Mouse (Mus musculus) frontal cortex, adult (tissue): Measurements from ENCODE around the gene Cryz.
A peak's percentile ranks its signal among the peaks of the same experiment; 100 is the strongest.

Experiments
- ATAC-seq: cut with Nextera tagmentation; 2 replicates; pipeline ENCODE4 v1.9.2; 2017; ENCODE audit warnings: mild to moderate bottlenecking, moderate library complexity, mixed read lengths; ENCODE audit not compliant: low TSS enrichment

Cryz gene

DNA sequence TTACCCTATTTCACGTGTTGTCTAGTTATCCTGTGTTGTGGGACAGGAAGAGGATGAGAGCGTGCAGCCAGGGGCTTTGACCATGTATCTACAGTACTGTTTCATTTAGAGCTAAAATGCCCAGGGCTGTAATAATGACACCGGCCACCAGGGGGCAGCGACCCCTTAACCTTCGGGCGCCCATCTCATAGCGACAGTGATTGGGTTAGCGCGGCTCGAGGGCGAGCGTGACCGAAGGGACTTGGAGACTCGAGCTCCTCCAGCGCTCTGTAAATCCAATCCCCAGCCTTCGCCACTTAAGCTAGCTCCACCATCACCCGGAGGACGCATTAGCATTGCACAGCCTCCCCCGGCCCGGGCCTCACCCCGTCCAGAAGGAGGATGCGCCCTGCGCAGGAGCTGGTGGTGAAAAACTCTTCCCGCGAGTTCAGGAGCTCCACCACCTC, at the start of gene Cryz:
Gene Cryz (plus strand): TSS at position 224 of the 446 bp plus-strand sequence.
- ATAC-seq: peak; percentile 80

DNA sequence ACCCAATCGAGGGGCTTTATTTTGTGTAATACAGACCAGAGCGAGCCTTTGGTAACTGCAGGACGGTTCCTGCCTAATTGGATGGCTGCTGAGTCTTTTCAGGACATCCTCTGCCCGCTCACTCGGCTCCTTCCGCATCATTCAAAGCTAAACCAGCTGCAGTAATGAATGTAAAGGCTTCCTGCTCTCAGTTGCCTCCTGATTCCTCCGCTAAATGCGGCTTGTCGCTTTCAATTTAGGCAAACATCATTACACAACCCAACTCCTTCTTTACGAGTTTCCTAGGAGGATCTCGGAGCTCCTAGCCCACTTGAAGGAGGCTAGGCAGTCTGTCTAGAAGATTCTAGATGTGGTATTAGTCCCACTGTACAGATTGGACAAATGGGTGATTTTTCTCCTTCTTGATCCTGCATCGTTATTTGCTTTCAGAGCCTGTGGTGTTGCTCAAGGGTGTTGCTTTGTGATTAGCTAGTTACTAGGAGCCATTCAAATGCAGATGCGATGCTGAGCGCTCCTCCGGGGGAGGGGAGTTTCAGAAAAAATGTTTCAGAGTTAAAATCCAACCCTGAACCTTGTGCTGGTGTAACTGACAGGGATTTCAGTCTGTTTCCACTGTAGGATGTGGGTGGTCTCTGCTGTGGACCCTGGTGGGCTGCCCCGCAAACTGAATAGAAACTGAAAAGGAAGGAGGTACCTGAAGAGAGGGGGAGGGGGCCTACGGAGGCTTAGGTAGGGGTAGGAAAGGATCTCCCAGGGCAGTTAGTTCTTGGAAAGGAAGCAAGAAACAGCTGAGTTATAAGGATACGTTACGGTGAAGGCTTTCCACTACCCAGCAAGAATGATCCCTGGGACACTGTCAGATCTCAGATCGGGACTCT, 48.7 kb upstream of the Cryz start:
- ATAC-seq: peak; percentile 70

DNA sequence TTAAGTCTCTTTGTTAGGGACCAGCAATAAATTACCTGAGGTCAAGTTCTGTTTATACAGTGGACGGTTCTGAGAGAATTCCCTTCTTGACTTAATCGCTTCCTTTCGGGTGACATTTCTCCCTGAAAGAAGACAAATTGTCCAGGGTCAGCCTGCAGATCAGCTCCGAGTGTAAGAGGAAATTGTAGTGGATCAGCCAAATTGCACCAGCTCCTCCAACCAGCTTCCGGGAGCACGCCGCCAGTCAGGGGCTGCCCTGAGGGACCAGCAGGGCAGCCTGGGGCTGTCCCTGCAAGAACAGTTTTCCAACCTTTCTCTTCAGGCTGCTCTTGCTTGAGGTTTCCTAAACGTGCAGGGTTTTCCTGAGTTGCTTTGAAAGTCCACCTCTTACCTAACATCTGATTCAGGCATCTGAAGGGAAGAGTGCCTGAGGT, 47.6 kb upstream of the Cryz start:
- no peak for ATAC-seq

GRCm38 (mm10) chr3:154550326-154551034, 46.0 kb upstream of the Cryz start:
- ATAC-seq: no peak

DNA sequence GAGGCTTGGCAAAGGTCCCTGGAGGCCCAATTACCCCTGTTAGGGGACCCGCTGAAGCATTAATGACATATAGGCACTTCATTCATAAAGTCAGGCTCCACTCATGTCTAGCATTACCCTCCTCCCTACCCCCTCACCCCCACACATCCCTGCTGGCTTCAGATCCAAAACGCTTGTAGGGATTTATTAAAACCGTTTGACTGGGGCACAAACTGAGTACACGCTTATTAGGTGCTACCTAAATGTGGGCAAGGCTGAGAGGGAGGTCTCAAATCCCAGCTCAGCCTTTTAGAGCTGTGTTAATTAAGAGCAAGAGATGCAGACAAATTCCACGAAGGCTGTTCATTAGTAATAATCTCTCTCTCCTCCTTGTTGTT, 45.5 kb upstream of the Cryz start:
- ATAC-seq: no peak

- ATAC-seq: no peak
These were observed 34.3 kb upstream of the Cryz start for GRCm38 (mm10) chr3:154562192-154562591.

DNA sequence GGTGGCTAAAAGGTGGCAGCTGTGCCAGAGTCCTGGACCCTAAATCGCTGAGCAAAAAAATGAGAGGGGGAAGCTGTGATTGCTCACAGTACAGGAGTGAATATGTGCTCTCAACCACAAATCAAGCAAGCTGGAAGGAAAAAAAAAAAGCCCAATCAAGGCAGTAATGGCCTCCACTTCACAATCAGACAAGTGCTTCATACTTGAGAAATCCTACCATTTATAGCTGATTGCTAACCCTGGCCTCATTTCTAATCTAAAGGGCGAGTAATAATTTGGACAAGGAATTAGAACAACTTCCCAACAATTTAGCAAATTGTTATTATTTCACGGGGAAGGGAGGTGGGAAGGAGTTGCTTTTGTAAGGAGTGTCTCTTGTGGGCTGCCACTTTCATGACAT, 31.1 kb upstream of the Cryz start:
- ATAC-seq: no peak

GRCm38 (mm10) chr3:154570029-154570575, 26.4 kb upstream of the Cryz start:
- ATAC-seq: no peak

DNA sequence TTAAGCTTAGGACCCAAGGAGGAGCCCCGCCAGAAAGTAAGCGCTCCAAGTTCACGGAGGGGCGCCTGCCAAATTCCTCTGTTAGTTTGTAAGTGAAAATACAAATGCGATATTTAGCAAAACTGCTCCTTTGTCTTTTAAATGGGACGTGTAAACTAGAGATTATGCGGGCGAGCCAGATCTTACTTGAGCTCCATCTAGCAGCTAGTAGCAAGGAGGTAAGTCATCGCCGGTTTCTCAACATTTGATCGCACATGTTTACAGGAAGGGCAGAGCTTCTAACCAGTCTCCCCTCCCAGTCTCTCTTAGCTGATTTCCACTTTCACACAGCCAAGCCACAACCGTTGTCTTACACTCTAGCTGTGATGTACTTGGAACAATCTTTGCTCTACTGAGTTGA, 25.7 kb upstream of the Cryz start:
- ATAC-seq: no peak

- ATAC-seq: peak; percentile 93
These were observed 24.1 kb upstream of the Cryz start for GRCm38 (mm10) chr3:154572341-154572972.

DNA sequence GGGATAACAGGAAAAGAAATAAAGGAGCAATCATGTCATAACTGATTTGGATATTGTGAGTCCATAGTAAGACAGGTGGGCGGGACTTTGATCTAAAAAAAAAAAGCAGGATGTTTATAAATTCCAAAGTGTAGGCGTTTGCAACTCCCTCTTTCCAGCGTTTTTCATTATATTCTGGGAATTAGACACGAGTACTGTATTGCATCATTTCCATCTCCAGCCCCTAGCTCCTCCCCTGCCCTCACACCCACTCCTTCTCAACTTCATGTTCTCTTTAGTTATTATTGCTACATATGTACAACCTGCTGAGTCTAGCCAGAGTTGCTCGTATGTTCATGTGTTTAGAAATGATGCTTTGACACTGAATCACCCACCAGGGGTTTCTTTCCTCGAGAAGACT, 22.8 kb upstream of the Cryz start:
- no peak for ATAC-seq

- ATAC-seq: no peak; the same call in 1 of the 2 replicates
These were observed 18.6 kb upstream of the Cryz start for GRCm38 (mm10) chr3:154577895-154578294.

DNA sequence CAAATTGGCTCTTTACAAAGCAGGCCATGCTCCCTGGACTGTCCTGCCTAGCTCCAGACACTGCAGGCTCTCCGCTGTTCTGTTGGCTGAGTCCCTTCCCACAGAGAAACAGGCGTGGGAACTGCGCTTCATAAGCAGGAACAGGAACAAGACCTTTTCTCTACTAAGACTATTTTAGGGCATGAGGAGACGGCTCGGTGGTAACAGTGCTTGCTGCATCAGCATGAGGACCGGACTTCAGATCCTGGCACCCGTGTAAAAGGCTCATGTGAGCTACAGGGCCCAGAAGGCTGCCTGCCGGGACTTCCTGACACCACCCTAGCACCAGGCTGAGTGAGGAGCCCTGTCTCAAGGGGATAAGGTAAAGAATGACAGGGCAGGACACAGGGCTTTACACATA, 12.2 kb upstream of the Cryz start:
- peak; percentile 50 for ATAC-seq

DNA sequence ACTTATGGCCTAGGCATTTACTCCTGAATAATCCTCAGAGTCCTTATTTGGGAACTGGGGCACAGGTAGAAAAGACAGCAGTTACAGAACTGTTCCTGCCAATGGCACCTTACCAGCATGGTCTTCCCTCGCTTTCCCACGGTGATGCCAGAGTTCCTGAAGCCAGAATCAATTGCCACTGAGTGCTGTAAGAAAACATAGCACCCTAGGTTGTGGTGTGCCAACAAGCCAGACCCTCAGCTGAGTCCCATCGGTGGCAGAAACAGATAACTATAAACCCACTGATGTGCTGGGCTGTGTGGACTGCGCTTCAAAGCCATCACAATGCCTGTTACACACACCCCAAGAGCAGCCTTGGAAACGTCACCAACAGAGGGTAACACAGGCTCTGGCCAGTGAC, 5.5 kb upstream of the Cryz start:
- no peak for ATAC-seq

GRCm38 (mm10) chr3:154591621-154592020, 4.9 kb upstream of the Cryz start:
- no peak for ATAC-seq

DNA sequence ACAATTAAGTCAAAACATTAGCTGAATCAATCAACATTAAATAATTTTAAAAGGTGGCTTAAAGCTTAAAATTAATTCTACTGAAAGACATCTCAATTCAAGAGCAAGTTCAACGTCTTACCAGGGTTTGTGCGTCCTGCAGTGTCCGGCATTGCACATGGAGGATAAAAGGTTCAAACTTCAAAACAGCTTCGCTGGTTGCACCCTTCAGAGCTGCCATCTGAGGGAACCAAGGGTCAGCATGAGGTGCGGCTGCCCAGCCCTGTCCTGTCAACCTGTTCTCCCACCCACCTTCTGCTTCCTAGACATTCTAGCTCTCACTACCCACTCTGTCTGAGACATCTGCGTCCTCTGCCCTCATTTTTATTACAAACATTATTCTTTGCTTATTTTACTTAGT, 2.9 kb upstream of the Cryz start:
- no peak for ATAC-seq

DNA sequence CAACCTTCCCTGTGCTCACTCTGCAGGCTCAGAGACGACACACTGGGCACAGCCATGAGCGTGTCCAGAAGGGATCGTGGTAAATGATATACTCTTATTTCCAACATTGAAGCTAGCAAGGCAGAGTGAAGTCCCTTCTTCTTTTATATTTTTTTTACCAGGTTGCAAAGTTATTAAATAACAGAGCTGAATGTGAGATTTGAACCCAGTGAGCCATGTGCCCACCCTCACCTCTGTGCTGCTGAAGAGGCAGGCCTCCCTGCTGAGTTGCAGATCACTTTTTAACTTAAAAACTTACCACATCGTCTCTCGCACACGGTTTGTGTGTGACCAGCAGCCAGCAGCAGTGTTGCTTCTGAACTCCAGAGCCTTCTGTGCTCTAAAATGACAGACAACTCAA, 2.4 kb upstream of the Cryz start:
- no peak for ATAC-seq

GRCm38 (mm10) chr3:154596934-154597554, 533 bp downstream of the Cryz start, which contains the start of gene Tyw3:
Gene Tyw3, minus strand, starts transcription at chr3:154597104.
- peak; percentile 91 for ATAC-seq

DNA sequence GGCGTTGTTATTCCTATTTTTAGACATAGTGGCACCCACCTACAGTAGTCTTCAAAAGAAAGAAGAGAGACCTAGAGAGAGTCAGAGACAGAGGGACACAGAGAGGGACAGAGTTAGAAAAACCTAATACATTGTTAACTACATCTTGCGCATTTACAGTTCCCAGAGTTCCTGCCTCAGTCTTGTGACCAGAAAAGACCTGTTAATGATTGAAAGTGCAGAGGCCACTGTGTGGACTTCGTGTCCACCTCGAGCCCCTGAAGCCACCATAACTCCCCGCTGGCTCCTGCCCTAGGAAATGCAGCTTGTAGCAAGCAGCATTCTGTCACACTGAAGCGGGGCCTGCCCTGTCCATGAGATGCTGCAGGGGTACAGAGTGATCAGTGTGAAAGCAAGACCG, 1.1 kb downstream of the Cryz start:
- ATAC-seq: no peak

DNA sequence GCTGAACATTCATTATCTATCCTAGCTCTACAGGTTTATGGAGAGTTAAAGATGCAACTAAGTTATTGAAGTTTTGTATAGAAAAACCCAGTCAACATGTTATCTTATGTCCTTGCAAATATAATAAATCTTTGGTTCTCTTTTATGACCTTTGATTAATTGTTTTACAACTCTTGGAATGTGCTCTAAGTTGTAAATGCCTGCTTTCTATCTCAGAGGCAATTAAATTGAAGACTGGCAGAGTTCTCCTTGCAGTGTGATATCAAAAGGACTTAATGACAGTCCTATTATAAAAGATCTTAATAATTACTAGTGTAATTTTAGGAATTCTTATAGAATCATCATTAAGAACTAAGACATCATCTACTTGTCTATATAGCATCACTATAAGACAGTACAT, 5.6 kb downstream of the Cryz start:
- no peak for ATAC-seq

DNA sequence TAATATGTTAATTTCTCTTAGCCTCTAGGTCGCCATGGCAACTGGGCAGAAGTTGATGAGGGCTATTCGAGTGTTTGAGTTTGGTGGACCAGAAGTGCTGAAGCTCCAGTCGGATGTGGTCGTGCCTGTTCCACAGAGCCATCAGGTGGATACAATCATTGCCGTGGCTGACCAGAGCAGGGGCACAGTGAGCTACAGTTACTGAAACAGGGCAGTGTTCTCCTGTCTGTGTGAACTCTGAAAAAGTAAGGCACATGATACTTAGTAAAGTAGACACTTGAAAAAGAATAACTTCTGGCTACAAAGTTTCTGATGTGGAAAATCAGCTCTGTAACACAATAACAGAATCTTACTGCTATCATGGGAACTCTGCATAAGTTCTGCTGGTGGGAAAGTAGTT, 8.4 kb downstream of the Cryz start:
- no peak for ATAC-seq

GRCm38 (mm10) chr3:154607896-154608295, 11.4 kb downstream of the Cryz start:
- ATAC-seq: no peak
